Mouse (Mus musculus): ENCODE results near the gene Ccdc125. TPM values are rescaled to one million over a fixed set of nuclear protein-coding genes. Genes with fewer than 3 reads are reported as not detected.

The Ccdc125 gene
- total RNA-seq (2021), result 1 to 10 TPM; 3.9 to 4.3 TPM
- long read RNA-seq, experiment 1, partial matches to known transcripts, result 0 of 6 reads
- long read RNA-seq, experiment 1, other reads (novel, unspliced or antisense), result 4 of 6 reads
- long read RNA-seq, experiment 2, partial matches to known transcripts, result 1 of 3 reads
- long read RNA-seq, experiment 2, other reads (novel, unspliced or antisense), result 2 of 3 reads

DNA sequence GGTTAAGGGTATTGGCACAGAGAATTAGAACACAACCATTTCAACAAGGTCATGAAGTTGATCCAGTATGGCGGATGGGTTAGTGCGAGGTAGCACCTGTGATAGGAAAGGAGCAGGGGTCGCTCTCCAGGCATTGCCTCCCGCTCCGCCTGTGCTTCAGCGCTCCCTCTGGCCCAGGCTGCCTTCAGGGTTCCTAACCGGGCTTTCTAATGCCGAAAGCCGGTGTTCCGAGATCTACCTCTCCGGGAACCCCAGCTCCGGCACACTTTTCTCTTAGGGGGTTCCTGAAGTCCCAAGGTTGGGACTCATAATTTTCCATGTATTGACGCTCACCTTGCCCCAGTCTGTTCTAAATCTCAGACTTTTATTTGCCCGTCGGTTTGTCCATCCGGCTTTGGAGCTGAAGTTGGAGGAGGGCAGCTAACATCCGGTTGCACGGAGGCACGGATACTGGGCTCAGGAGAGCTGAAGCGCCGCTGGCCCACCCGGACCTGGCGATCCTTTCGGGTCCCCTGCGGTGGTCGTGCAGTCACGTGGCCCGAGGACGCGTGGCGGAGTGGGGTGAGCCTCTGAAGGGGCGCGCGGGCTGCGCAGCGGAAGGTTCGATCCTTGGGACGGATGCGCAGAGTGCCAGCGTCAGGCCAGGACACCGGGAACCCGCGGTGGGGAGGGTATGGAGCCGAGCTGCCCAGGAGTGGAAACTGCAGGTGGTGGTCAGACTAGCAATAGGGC, at the start of gene Ccdc125:
Ccdc125 (plus strand) TSS at position 427 of the 732 bp plus-strand sequence.
- DNase-seq, result peak; percentile 55

DNA sequence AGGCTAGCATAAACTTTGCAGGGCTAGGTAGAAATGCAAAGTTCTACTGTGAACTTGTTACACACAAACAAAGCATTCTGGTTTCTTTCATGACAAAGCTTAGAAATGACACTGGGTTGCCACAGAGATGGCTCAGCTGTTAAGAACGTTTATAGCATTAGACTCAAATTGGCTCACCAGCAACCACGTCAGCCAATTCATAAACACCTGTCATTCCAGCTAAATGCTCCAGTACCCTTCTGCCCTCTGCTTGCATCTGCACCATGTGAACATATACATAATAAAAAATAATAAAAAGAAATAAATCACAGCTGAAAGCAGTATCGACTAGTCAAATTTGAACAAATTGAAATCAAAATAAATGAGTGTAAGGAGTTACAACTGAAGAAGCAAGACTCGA, 47.3 kb upstream of the Ccdc125 start:
- no peak for DNase-seq

DNA sequence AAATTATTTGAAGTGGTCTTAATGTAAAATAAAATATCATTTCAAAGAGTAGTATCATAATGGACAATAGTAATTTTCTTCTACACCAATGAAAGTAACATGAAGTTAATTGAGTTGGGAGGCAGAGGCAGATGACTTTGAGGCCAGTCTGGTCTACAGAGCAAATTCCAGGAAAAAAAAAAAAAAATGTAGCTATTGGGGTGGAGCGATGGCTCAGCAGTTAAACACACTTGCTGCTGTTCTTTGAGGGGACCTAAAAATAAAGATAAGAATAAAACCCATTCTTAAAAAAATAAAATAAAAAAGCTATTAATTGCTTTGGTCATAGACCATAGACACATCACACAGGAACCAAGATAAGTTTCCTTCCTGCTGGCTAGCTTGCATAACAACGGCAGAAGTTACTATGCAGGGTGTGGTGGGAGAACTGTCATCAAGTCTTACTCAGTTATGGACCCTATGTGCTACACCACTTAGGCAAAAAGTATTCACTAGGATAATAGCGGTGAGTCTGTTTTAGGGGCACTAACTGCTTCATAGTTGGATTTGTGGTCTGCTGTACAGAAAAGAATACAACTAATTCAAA, 35.3 kb upstream of the Ccdc125 start:
- DNase-seq, result no peak

DNA sequence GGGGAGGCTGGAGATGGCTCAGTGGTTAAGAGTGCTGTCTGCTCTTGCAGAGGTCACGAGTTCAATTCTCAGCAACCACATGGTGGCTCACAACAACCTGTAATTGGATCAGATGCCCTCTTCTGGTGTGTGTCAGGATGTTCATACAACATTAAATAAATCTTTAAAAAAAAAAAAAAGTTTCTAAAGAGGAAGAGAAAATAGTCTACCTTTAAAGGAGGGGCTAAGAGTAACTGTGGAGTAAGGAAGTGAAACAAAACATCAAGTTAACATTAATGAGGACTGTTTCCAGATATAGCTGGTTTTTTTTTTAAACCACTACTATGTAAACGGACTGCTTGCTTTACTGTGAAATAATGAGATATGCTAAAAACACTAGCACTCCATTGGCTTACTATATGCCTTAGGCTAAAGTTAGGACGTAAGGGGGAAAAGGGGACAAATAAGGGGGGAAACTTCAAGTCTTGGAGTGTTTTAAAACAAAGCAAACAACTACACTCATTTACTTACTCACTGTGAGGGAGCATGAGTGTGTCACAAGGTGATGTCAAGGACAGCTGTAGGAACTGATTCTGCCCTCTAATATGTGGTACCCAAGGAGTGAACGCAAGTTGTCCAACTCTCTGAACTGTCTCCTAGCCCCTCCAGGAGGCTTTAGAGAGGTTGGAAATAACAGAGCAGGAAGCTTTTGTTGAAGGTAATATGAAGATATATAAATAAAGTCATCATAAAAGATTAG, 26.9 kb upstream of the Ccdc125 start:
- no peak for DNase-seq

DNA sequence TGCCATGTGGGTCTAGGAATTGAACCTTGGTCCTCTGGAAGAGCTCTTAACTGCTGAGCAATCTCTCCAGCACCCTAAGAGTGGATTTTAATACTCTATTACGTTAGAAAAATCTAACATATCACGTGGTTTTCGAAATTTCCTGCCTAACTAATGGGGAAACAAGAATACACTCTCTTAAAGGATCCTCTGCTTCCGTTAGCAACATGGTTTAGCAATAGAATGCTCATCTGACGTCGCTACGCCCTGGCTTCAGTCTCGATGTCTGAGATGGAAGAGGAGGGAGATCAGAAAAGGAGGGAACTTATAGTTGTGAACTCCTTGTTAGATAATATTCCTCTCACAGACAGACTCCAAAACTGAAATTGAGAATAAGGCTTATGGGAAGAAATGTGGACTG, 21.3 kb upstream of the Ccdc125 start:
- DNase-seq, result no peak

DNA sequence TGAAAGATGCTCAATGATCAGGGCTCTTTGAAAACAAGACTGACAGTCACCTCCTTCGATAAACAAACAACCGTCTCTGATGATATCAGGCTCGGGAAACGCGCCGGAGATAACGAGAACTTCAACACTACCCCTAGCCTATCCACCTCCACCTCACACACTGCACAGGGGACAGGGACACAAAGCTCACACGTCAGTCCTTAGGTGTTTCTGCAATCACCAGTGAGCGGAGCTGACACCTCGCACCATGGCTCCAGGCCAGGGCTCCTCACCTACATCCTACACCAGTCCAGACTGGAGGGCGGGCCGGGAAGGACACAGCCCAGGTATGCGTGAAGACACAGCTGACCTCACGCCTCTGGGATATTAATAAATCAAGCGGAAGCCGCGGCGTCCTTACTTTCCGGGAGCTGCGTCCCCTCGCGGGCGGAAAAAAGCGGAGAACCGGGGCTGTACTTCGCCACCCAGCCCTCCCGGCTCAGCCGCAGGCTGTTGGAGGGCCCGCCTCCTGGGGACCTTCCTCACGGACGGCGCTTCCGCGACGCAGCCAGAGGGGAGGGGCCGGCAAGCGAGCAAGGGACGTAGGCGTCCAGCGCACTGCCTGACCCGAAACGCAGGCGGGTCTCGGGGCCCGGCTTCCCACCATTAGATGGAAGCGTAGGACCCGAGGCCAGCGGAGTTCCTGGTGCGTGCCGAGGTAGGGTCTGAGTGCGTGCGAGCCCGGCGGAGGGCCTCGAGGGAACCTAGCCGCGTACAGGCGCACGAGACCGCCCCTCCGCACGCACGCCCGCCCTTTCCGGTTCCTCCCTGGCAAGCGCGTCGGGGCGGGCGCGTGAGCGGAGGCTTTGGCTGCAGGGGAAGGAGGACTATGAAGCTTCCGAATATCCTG, 18.7 kb upstream of the Ccdc125 start, which contains the start of the genes Ak6 and Rad17:
Ak6 (plus strand) TSS at position 430 of the 889 bp plus-strand sequence.
Rad17 (minus strand) TSS at position 502 of the 889 bp plus-strand sequence.
- peak; percentile 98 for DNase-seq

DNA sequence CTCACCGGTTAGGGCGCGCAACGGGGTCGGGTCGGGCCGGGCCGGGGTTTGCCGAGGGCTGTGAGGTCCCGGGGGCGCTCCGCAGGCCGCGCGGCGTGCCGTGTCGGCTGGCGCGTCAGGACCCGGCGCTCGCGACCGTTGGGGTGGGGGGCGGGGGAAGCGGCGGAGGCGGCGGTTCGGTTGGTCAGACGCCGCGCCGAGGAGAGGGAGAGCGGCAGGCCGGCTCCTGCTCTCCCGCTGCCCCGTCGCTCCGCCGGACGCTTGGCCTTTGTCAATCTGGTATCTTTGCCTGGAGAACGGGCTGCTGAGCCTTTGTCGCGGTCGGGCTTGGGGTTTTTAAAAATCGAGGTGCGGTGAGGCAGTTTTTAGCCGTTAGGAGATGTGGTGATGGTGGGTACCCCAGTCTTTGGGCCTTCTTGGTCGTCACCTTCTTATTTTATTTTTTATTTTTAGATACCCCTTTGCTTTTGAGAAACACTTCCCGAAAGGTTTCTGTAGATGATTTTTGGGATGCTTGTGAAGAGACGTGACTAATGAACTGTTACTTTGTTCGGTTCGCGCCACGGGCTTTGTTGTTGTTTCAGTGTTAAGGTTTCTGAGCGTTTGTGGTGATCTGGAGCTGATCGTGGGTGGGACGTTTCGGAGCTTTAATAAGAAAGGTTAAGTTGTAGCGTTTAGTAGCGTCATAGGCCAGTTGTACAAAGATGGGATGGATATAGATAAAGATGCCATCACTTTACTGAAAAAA, 17.9 kb upstream of the Ccdc125 start, which contains the start of gene Taf9:
Taf9 (plus strand) TSS at position 141 of the 748 bp plus-strand sequence.
- no peak for DNase-seq

DNA sequence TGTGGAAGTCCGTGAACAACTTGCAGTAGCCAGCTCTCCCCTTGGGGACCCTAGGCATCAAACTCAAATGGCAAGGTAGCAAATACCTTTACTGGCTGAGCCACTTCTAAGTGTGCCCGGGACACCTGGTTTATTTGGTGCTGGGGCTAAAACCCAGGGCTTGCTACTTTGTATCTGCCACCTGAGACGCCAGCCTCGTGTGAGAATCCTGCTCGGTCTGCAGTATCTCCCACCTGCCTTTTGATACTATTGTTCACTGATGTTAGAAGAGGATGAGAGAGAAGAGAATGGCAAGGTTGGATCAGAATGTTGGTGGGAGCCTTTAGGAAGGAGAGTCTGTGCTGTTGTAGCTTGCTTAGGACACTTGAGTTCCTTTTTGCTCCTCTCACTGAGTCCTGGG, 11.4 kb upstream of the Ccdc125 start:
- DNase-seq, result no peak

DNA sequence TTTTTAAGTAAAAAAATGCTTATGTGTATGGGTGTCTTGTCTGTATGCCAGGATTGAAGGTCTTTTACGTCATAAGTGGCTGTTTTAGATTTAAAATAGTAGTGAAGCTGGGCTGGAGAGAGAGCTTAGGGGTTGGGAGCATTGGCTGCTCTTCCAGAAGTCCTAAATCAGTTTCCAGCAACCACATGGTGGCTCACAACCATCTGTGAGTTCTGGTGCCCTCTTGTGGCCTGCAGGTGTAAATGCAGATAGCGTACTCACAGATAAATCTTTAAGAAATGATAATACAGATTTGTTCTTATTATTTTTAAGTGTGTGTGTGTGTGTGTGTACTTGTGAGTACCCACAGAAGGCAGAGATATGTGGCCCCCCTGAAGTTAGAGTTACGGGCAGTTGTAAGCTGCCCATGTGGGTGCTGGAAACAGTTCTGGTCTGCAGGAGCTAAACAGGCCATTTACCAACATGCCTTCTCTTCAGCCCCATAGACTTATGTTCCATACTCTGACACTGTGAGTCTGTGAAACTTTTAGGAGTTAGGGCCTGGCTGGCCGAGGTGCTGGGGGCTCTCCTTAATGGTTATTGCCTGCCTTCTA, 9.6 kb upstream of the Ccdc125 start:
- peak; percentile 71 for DNase-seq

DNA sequence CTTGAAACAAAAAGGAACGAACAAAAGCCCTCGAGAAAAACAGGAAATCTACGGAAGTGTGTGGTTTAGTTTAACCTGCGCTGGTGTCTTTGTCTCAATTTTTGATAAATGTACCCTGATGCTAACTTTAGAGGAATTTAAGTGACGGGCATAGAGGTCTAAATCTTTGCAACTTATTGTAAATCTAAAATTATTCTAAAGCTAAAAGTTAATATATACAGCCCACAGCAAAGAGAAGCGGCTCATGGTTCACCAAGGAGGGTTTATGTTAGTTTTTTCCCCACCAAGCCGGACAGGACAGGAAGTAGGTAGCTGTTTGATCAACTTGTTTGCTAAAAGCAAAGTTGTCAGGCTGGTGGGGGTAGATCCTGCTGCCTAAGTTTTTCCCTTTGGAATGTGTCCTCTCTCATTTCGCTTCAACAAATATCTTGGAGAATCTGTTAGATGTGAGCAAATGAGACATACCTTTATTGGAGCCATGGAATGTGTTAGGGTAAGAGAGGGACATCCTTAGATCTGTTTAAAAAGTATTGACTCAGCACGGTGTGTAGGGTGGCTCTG, 744 bp downstream of the Ccdc125 start:
- DNase-seq, result no peak

DNA sequence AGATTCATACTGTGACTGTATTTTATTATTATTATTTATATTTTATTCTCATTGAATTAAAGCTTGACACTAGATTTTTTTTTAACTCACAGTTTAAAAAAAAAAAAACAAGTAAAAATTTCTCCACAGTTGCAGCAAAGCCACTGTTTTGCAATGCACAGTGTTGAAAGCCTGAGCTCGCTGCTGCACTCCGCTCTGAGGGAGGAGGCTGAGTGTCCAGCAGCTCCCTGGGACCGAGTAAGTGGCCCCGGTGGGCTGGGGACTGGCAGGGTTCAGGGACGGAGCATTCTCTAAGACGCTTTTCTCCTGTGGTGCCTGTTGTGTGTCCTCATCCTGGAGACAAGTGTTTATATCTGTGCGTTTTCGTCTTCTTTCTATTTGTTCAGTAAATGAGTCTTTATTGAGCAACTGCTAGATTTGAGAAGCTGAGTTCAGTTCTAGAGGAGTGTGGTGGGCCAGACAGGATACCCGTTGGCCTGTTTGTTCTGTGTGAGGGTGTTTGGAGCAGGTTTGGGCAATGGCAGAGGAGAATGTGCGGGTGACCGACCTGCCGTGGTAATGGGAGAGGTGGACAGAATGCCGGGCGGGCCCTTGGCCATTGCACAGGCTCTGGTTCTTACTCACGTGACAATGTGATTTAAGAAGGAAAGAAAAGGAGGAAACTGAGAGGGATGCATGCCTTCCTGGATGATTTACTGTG, 6.6 kb downstream of the Ccdc125 start:
- DNase-seq, result peak; percentile 44

DNA sequence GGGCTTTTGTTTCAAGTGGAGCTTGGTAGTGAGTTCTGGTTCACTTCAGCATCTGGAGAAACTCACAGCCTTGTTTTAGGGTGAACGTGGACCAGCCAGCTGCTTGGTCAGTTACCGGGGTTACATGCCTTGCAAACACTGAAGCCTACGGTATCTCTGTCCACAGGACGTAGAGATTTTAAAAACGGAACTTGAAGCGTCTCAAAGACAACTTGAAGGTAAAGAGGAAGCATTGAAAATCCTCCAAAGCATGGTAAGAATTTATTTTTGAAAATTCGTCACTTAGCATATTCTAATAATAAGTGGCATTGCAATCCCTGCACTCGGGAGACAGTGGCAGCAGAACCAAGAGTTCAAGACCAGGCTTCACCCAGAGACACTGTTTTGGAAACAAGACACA, 12.1 kb downstream of the Ccdc125 start:
- DNase-seq, result no peak

DNA sequence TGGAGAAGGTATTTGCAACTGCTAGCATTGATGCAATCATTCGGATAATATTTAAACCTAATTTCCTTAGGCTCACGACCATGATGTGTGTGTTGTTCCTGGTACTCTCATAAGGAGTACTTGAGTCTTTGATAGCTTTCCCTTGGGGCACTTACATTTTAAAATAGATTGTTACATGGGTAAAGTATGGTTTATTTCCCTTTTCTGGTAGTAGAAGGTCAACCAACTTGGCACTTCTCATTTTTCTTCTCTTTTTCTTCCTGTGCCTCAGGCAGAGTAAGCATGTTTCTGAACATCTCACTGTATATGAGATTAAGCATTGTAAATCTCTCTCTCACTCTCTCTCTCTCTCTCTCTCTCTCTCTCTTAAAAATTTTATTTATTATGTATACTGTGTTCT, 13.3 kb downstream of the Ccdc125 start:
- DNase-seq, result no peak

DNA sequence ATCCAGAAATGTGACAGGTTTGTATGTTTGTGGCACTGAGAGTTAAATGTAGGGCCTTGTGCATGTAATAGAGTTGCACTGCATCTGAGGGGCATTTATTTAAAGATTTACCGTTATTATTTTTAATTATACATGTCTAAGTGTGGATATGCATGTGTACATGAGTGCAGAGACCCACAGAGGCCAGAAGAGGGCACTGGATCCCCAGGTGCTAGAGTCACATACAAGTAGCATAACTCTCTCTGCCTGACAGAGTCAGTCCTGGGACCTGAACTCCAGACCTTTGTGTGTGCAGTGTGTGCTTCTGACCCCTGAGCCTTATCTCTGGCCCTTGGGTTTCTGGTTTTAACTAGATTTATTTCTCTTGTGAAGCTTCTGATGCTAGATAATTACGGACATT, 14.8 kb downstream of the Ccdc125 start:
- DNase-seq, result no peak

DNA sequence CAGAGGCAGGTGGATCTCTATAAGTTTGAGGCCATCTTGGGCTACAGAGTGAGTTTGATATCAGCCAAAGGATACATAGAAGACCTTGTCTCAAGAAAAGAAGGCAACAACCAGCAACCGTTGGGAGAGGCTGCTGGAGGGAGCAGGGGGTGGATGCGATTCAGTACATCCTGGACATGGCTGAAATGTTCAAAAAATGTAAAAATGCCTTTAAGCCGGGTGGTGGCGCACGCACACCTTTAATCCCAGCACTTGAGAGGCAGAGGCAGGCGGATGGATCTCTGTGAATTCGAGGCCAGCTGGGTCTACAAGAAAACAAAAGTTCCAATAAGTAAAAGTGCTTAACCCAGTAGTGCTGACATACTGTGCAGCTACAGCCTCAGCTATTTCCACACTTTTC, 18.0 kb downstream of the Ccdc125 start:
- DNase-seq, result no peak

DNA sequence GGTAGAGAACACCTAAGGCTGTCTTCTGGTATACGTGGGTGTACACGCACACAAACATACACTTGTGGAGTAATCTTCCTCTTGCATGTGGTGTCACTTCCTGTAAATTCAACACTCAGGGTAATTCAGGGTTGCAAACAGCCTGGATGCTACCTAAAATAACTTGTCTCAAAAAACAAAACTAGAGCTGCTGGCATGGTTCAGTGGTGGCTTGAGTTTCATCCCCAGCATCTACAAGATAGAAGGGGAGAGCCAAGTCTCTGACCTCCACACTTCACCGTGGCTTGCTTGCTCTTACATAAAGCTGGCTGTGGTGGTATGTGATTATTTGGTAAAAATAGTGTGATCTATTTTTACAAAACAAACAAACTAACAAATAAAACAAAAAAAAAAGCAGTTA, 28.0 kb downstream of the Ccdc125 start:
- DNase-seq, result no peak

DNA sequence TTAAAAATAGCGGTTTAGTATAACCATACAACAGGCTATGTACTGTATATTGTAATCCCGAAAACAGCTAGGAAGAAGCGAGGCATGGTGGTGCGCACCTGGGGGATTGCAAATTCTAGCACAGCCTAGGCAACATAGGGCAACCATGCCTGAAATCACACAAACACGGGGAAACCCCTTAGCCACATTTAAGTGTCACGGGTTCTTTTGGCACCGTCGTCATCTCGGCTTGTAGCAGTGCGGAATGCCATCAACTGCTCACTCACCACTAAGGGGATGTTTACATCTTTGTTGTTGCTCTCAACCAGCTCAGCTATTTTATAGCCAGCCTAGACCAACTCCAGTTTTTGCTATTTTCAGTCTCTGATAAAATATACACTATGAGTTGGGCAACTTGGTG, 29.3 kb downstream of the Ccdc125 start:
- no peak for DNase-seq

DNA sequence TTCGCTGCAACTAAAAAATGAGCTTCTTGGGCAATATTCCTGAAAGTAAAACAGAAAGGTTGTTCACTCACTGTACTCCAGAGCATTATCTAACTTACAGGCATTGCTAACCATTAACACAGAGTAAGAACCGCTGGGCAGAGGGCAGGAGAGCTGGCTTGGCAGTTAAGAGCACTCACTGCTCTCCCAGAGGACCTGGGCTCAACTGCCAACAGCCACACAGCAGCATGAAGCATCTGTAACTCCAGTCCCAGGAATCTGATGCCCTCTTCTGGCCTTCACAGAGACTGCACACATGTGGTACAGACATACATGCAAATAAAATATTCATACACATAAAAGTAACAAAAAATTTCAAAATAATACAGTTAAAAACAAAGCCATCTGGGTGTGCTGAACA, 34.0 kb downstream of the Ccdc125 start:
- DNase-seq, result peak; percentile 41

DNA sequence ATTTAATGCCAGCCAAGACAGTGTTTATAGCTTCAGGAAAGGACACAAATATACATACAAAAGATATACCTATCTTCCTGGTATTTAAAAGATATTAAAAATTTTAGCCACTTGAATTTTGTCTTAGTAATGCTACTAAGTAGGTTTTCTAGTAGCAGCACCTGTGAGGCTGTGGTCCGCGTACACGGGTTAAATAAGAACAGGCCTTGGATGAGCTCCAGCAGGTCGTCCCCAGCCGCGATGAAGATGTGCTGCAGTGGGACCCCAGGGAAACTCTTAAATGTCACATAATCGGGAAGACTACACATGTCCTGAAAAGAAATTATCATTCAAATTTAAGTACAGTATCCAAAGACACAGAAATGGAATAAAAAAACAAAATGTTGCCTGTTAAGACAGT, 36.7 kb downstream of the Ccdc125 start:
- no peak for DNase-seq

DNA sequence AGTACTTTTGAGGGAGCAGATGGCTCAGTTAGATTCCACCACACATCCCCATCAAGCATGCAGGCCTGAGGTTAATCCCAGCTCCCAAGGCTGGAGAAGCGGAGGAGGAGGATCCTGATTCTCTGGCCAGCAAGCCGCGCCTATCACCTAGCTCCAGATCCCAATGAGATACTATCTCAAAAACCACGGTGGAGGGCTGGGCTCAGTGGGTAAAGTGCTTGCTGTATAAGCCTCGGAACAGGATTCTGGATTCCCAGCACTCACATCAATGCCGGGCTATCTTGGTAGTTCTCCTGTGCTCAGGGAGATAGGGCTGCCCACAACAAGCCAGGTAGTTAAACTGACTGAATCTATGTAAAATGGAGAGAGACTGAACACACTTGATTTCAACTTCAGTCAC, 46.0 kb downstream of the Ccdc125 start:
- no peak for DNase-seq
